Mouse (Mus musculus): ENCODE data around the gene Htr6.

Htr6 gene

GRCm38 (mm10) chr4:139086984-139087383 lies 11.6 kb upstream of the Htr6 start:
- DNase-seq = no peak

- peak; percentile 82 for DNase-seq
Measured at GRCm38 (mm10) chr4:139086037-139086436, 10.7 kb upstream of the Htr6 start.

- no peak for DNase-seq
Measured at GRCm38 (mm10) chr4:139085337-139085736, 10.0 kb upstream of the Htr6 start.

GRCm38 (mm10) chr4:139082790-139083564 lies 7.6 kb upstream of the Htr6 start:
- no peak for DNase-seq

- no peak for DNase-seq
Measured at GRCm38 (mm10) chr4:139081270-139081931, 6.0 kb upstream of the Htr6 start.

- no peak for DNase-seq
Measured at GRCm38 (mm10) chr4:139080259-139080658, 4.9 kb upstream of the Htr6 start.

GRCm38 (mm10) chr4:139079439-139079838 lies 4.1 kb upstream of the Htr6 start:
- DNase-seq = no peak

GRCm38 (mm10) chr4:139078726-139079125 lies 3.4 kb upstream of the Htr6 start:
- peak; percentile 32 for DNase-seq

- DNase-seq = no peak
Measured at GRCm38 (mm10) chr4:139078313-139078712, 2.9 kb upstream of the Htr6 start.

- no peak for DNase-seq
Measured at GRCm38 (mm10) chr4:139075915-139076314, 545 bp upstream of the Htr6 start.

- DNase-seq = no peak
Measured at GRCm38 (mm10) chr4:139074060-139074459, 1.3 kb downstream of the Htr6 start.

GRCm38 (mm10) chr4:139068287-139068686 lies 7.1 kb downstream of the Htr6 start:
- no peak for DNase-seq

GRCm38 (mm10) chr4:139064831-139065230 lies 10.5 kb downstream of the Htr6 start:
- no peak for DNase-seq

- DNase-seq = peak; percentile 30
Measured at GRCm38 (mm10) chr4:139059569-139059968, 15.8 kb downstream of the Htr6 start.

GRCm38 (mm10) chr4:139058029-139058428 lies 17.3 kb downstream of the Htr6 start:
- DNase-seq = no peak

GRCm38 (mm10) chr4:139057291-139057690 lies 18.1 kb downstream of the Htr6 start:
- DNase-seq = no peak

- no peak for DNase-seq
Measured at GRCm38 (mm10) chr4:139055744-139056143, 19.6 kb downstream of the Htr6 start.

- no peak for DNase-seq
Measured at GRCm38 (mm10) chr4:139055336-139055735, 20.0 kb downstream of the Htr6 start.

- no peak for DNase-seq
Measured at GRCm38 (mm10) chr4:139054300-139054923, 21.0 kb downstream of the Htr6 start.

- DNase-seq = no peak
Measured at GRCm38 (mm10) chr4:139053391-139053790, 22.0 kb downstream of the Htr6 start.

GRCm38 (mm10) chr4:139052796-139053195 lies 22.6 kb downstream of the Htr6 start:
- DNase-seq = no peak

- no peak for DNase-seq
Measured at GRCm38 (mm10) chr4:139048518-139048917, 26.9 kb downstream of the Htr6 start.

- DNase-seq = no peak
Measured at GRCm38 (mm10) chr4:139046354-139046753, 29.0 kb downstream of the Htr6 start.

GRCm38 (mm10) chr4:139044566-139044965 lies 30.8 kb downstream of the Htr6 start:
- DNase-seq = no peak
